Mouse (Mus musculus): Measurements from ENCODE around the gene Il1rap. TPM values are rescaled to one million over a fixed set of nuclear protein-coding genes. Genes with fewer than 3 reads are reported as not detected.
A peak's percentile ranks its signal among the peaks of the same experiment; 100 is the strongest.

Il1rap gene
- polyA plus RNA-seq, 1 experiment from 2014 or later, result 8.1 TPM

DNA sequence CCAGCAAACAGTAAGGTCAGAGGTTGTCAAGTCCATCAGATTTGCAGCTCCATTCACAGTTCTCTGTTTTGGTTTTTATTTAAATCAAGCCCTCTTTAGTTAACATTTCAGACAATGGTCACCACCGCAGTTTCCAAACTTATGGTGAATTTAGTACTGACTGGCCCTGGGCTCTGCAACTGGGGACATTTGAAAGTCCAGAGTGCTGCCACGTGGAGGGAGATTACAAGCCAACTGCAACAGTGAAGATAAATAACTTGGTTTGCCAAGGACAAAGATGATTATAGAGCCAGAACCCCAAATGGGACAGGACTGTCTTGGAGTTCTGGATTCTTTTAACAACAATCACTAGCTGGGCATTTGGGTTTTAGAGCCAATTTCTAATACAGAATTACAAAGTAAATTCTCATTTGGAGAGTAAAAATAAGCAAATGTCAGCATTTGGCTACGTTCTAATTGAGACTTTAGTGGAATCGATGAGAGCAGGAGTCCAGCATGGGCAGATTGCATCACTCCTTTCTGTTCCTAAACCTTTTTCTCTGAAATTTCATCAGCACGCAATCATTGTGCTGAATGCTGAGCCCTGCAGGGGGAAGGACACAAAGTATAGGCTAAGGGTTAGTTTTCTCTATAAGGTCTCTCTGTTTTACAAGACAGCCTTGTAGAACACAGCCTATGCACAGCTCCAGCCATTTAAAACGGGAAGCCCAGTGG lies 124.3 kb downstream of the Il1rap start:
- Histone ChIP-seq H3K27me3 (no peaks in the 10 kb centered on the region), H3K9ac (no peak overlapping the region), H3K27ac (no peak overlapping the region), H3K4me1 (no peaks in the 10 kb centered on the region), H3K4me2 (replicated peaks) (no peak overlapping the region), H3K4me3 (no peak overlapping the region), H3K36me3 (no peaks in the 10 kb centered on the region), H3K9me3 (no peaks in the 10 kb centered on the region)
- WGBS, result 73% methylated on average over 6 of the region's 6 CpGs
- ATAC-seq (ENCODE audit: low FRiP score, low read depth), result no peak

GRCm38 (mm10) chr16:26706503-26706902 lies 125.0 kb downstream of the Il1rap start:
- ATAC-seq (ENCODE audit: low FRiP score, low read depth), result no peak
- H3K36me3 ChIP-seq, result no peaks in the 10 kb centered on the region
- H3K27me3 ChIP-seq, result no peaks in the 10 kb centered on the region
- no peaks in the 10 kb centered on the region for H3K9me3 ChIP-seq
- no peak overlapping the region for H3K27ac ChIP-seq
- 71% methylated on average over 2 of the region's 2 CpGs for WGBS
- H3K9ac ChIP-seq, result no peak overlapping the region
- H3K4me3 ChIP-seq, result no peak overlapping the region
- H3K4me2 ChIP-seq (replicated peaks), result no peak overlapping the region
- H3K4me1 ChIP-seq, result no peaks in the 10 kb centered on the region

- no peak overlapping the region for H3K4me2 ChIP-seq (replicated peaks)
- H3K27me3 ChIP-seq, result no peaks in the 10 kb centered on the region
- no peak overlapping the region for H3K27ac ChIP-seq
- ATAC-seq (ENCODE audit: low FRiP score, low read depth), result no peak
- H3K4me3 ChIP-seq, result no peak overlapping the region
- WGBS, result 89% methylated on average over 3 of the region's 3 CpGs
- H3K9ac ChIP-seq, result no peak overlapping the region
- no peaks in the 10 kb centered on the region for H3K36me3 ChIP-seq
- H3K4me1 ChIP-seq, result no peaks in the 10 kb centered on the region
- H3K9me3 ChIP-seq, result no peaks in the 10 kb centered on the region
Measured at GRCm38 (mm10) chr16:26710922-26711321, 129.4 kb downstream of the Il1rap start.

DNA sequence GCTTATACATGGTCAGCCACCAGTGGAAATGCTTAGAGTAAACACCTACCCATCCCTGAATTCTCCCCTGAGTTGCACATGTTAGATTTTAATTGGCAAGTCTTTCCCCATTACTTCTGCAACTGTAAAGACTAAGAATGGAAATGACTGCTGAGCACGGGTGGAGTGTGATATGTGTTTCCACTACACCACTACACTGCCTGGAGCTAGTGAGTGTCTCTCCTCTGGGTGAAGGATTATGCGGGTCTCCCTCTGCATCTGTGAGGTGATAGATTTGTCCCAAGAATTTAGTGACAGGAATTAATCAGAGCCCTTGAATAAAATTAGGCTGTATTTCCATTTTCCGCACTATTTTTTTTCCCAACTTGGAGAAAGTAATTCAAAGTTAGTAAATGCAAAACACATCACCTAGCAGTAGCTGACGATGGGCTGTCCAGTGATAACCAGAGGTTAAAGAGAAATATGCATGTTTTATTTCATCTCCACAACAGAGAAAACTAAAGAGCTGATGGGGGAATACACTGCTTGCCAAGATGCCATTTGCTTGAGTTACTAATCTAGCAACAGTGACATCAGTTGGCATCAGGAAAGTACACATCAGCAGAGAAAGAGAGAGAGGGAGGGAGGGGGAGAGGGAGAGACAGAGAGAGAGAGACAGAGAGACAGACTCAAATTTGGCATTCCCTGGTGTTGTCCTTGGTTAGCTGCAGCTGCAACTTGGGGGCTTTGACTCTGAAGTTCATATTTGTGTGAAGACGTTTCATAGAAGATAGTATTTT lies 132.2 kb downstream of the Il1rap start:
- Histone ChIP-seq H3K9ac (no peak overlapping the region), H3K27ac (no peak overlapping the region), H3K36me3 (no peaks in the 10 kb centered on the region), H3K27me3 (no peaks in the 10 kb centered on the region), H3K4me1 (no peaks in the 10 kb centered on the region), H3K4me3 (no peak overlapping the region), H3K4me2 (replicated peaks) (no peak overlapping the region), H3K9me3 (no peaks in the 10 kb centered on the region)
- WGBS, result 86% methylated on average over 5 of the region's 5 CpGs
- no peak for ATAC-seq (ENCODE audit: low FRiP score, low read depth)

DNA sequence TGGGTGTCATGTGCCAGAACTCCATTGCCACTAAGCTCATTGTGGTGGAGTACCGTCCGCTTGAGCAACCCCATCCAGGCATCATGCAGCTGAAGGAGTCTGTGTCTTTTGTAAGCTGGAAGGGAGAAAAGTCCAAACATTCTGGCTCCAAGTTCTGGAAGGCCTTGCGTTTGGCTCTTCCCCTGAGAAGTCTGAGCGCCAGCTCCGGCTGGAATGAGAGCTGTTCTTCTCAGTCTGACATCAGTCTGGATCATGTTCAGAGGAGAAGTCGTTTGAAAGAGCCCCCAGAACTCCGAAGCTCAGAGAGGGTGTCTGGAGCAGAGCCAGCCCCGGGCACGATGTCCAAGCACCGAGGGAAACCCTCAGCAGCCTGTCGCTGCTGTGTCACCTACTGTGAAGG lies 141.0 kb downstream of the Il1rap start:
- H3K4me3 ChIP-seq, result no peak overlapping the region

GRCm38 (mm10) chr16:26723952-26724747 lies 142.6 kb downstream of the Il1rap start:
- Histone ChIP-seq H3K36me3 (no peaks in the 10 kb centered on the region), H3K9me3 (no peaks in the 10 kb centered on the region), H3K4me2 (replicated peaks) (no peak overlapping the region), H3K27me3 (no peaks in the 10 kb centered on the region), H3K4me3 (no peak overlapping the region), H3K9ac (no peak overlapping the region), H3K4me1 (no peaks in the 10 kb centered on the region), H3K27ac (no peak overlapping the region)
- peak; percentile 74; the same call in 1 of the 2 replicates for ATAC-seq (ENCODE audit: low FRiP score, low read depth)
- WGBS, result 42% methylated on average over 5 of the region's 5 CpGs

More for the DNA sequence above, 141.0 kb downstream of the Il1rap start:
- no peak for ATAC-seq (ENCODE audit: low FRiP score, low read depth)
- no peak overlapping the region for H3K4me2 ChIP-seq (replicated peaks)
- 85% methylated on average over 11 of the region's 11 CpGs for WGBS
- H3K9me3 ChIP-seq, result no peaks in the 10 kb centered on the region
- no peak overlapping the region for H3K27ac ChIP-seq
- no peaks in the 10 kb centered on the region for H3K27me3 ChIP-seq
- no peaks in the 10 kb centered on the region for H3K4me1 ChIP-seq
- no peak overlapping the region for H3K9ac ChIP-seq
- no peaks in the 10 kb centered on the region for H3K36me3 ChIP-seq

DNA sequence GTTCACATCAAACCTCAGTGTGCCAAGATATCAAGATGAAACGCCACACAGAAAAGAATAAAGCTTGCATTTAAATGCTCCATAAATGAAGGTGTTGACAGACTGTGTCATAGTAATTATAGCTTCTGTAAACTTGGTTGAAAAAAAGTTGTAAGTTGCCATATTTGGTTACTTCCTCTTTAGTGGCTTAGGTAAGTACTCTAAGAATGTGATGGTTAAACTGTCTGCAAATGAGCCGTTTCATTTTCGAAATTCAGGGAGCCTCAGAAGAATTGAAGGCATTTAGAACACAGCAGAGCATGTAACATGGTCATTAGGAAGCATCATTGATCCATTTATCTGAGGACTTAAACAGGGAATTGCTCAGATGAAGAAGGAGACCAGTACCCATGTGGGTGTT lies 146.6 kb downstream of the Il1rap start:
- Histone ChIP-seq H3K4me2 (replicated peaks) (no peak overlapping the region), H3K4me3 (no peak overlapping the region), H3K9ac (no peak overlapping the region), H3K27ac (no peak overlapping the region), H3K27me3 (no peaks in the 10 kb centered on the region), H3K9me3 (no peaks in the 10 kb centered on the region), H3K4me1 (no peaks in the 10 kb centered on the region), H3K36me3 (no peaks in the 10 kb centered on the region)
- ATAC-seq (ENCODE audit: low FRiP score, low read depth), result no peak
- 72% methylated on average over 3 of the region's 3 CpGs for WGBS

DNA sequence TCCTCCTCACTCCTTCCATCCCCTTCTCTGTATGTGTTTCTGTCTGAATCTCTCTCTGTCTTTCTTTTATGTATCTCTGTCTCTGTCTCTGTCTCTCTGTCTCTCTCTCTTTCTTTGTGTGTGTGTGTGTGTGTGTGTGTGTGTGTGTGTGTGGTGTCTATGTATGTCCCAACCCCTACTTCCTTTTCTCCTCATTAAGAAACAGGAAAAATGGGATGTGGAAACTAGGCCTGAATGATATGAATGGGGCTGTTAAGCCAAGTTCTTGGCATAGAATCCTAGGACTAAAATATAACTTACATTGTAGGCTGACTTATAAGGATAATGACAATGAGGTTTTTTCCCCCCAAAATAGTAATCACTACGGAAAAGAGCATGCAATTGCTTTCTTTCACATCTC lies 149.4 kb downstream of the Il1rap start:
- Histone ChIP-seq H3K4me3 (no peak overlapping the region), H3K9me3 (no peaks in the 10 kb centered on the region), H3K4me1 (no peaks in the 10 kb centered on the region), H3K36me3 (no peaks in the 10 kb centered on the region), H3K9ac (no peak overlapping the region), H3K27me3 (no peaks in the 10 kb centered on the region), H3K27ac (no peak overlapping the region), H3K4me2 (replicated peaks) (no peak overlapping the region)
- 83% methylated on average over 1 of the region's 1 CpGs for WGBS
- ATAC-seq (ENCODE audit: low FRiP score, low read depth), result no peak

DNA sequence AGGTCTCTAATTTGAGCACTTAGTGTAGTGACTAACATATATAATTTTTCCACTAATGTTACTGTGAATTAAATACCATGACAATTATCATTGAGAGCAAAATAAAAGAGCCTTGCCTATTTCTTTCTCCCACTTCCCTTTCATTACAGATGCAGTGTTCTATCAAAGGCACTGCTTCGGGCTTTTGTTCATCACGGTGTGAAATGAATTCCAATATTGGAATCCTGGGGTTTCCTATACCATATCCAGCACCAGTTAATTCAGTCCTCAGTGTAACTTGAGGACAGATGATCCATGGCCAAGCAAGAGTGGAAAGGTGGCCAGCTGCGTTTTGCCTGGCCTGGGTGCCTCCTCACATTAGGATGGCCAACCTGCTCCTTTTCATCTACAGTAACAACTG lies 151.1 kb downstream of the Il1rap start:
- WGBS, result 79% methylated on average over 3 of the region's 3 CpGs
- Histone ChIP-seq H3K36me3 (no peaks in the 10 kb centered on the region), H3K27ac (no peak overlapping the region), H3K4me3 (no peak overlapping the region), H3K4me1 (no peaks in the 10 kb centered on the region), H3K4me2 (replicated peaks) (no peak overlapping the region), H3K9ac (no peak overlapping the region), H3K27me3 (no peaks in the 10 kb centered on the region), H3K9me3 (no peaks in the 10 kb centered on the region)
- no peak for ATAC-seq (ENCODE audit: low FRiP score, low read depth)

- WGBS, result 81% methylated on average over 5 of the region's 5 CpGs
- no peak overlapping the region for H3K27ac ChIP-seq
- no peaks in the 10 kb centered on the region for H3K27me3 ChIP-seq
- no peaks in the 10 kb centered on the region for H3K4me1 ChIP-seq
- no peak for ATAC-seq (ENCODE audit: low FRiP score, low read depth)
- no peaks in the 10 kb centered on the region for H3K9me3 ChIP-seq
- no peak overlapping the region for H3K4me3 ChIP-seq
- H3K4me2 ChIP-seq (replicated peaks), result no peak overlapping the region
- H3K36me3 ChIP-seq, result no peaks in the 10 kb centered on the region
- H3K9ac ChIP-seq, result no peak overlapping the region
Measured at GRCm38 (mm10) chr16:26755381-26756155, 174.1 kb downstream of the Il1rap start.

DNA sequence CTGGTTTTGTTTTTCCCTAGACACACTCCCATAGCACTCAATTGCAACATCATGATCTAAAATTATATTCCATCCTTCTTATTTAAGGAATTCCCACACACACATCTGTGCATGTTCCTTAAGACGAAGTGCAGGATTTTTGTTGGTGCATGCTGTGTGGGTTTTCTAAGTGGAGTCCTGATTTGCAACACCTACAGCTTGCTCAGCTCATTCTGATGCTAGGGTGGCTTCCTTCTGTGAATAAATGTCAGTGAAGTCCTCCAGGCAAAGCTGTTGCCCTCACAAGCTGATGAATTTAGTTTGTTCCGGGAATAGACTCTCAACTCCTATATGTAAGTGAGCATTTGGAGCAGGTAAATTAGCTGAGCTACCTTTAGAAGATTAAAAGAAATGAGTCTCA lies 194.5 kb downstream of the Il1rap start:
- H3K27ac ChIP-seq, result no peak overlapping the region
- no peak for ATAC-seq (ENCODE audit: low FRiP score, low read depth)
- H3K4me3 ChIP-seq, result no peak overlapping the region
- H3K9ac ChIP-seq, result no peak overlapping the region
- no peak overlapping the region for H3K4me2 ChIP-seq (replicated peaks)
- H3K27me3 ChIP-seq, result no peaks in the 10 kb centered on the region
- 83% methylated on average over 2 of the region's 2 CpGs for WGBS
- H3K36me3 ChIP-seq, result no peaks in the 10 kb centered on the region
- no peaks in the 10 kb centered on the region for H3K9me3 ChIP-seq
- H3K4me1 ChIP-seq, result no peaks in the 10 kb centered on the region

All from limb, embryonic 13.5 days (tissue).